Mouse (Mus musculus) liver, embryonic 14.5 days (tissue): ENCODE measurements around the gene Fcna. TPM values are rescaled to one million over a fixed set of nuclear protein-coding genes. Genes with fewer than 3 reads are reported as not detected.
A peak's percentile ranks its signal among the peaks of the same experiment; 100 is the strongest.

Source experiments
- ATAC-seq: fragments of 200-750 bp; cut with Nextera tagmentation; 2 replicates; pipeline ENCODE4 v1.8.0; 2017; ENCODE audit warnings: moderate number of reproducible peaks, mild to moderate bottlenecking, moderate library complexity; ENCODE audit not compliant: insufficient read depth
- DNase-seq, 3 experiments: peaks; one replicate each; pipeline ENCODE4 v3.0.0-alpha.2; 2012 to 2013; ENCODE audit warnings: low read depth in 3 of 3, low spot score in 3 of 3
- H3K27ac ChIP-seq: fragments of 300-500 bp; sonication (generic); 2 replicates; pipeline ENCODE4 v1.5.1; 2014; ENCODE audit warnings: moderate library complexity, mild to moderate bottlenecking, control low read depth, inconsistent platforms
- H3K27me3 ChIP-seq: fragments of 300-500 bp; sonication (generic); 2 replicates; pipeline ENCODE4 v1.6.1; 2014; ENCODE audit warnings: mild to moderate bottlenecking, low read length, moderate library complexity; ENCODE audit not compliant: control insufficient read depth, insufficient read depth
- H3K36me3 ChIP-seq: fragments of 300-500 bp; sonication (generic); replicated peaks from 2 replicates; pipeline ENCODE4 v1.6.1; 2014; ENCODE audit warnings: low read depth; ENCODE audit not compliant: control insufficient read depth, insufficient read depth
- H3K4me1 ChIP-seq, 2 experiments: fragments of 200-500 bp in 1 of 2; fragments of 300-500 bp in 1 of 2; sonication (generic) in 1 of 2; replicated peaks; 2 replicates each; pipeline ENCODE4 v1.6.1; 2012 to 2014; ENCODE audit warnings: antibody characterized with exemption in 1 of 2, inconsistent platforms in 1 of 2, low read length in 1 of 2; ENCODE audit not compliant: control insufficient read depth in 2 of 2, insufficient read depth in 2 of 2
- H3K4me2 ChIP-seq: fragments of 300-500 bp; sonication (generic); 2 replicates; pipeline ENCODE4 v1.6.1; 2014; ENCODE audit warnings: low read depth, mild to moderate bottlenecking, control low read depth, moderate library complexity
- H3K4me3 ChIP-seq, 2 experiments: fragments of 200-500 bp in 1 of 2; fragments of 300-500 bp in 1 of 2; sonication (generic) in 1 of 2; 2 replicates each; pipeline ENCODE4 v1.5.1; 2012 to 2014; ENCODE audit warnings: low read depth in 2 of 2, low read length in 2 of 2, mild to moderate bottlenecking in 2 of 2, control low read depth in 1 of 2, inconsistent platforms in 1 of 2, moderate library complexity in 1 of 2; ENCODE audit not compliant: insufficient read depth in 1 of 2
- H3K9ac ChIP-seq: fragments of 300-500 bp; sonication (generic); replicated peaks from 2 replicates; pipeline ENCODE4 v1.6.1; 2014; ENCODE audit warnings: mild to moderate bottlenecking, control low read depth, moderate library complexity
- H3K9me3 ChIP-seq: fragments of 300-500 bp; sonication (generic); 2 replicates; pipeline ENCODE4 v1.6.1; 2016; ENCODE audit warnings: low read length, mixed read lengths; ENCODE audit not compliant: control insufficient read depth
- CTCF ChIP-seq: IDR thresholded peaks from 2 replicates; pipeline ENCODE4 v1.5.1; 2016; ENCODE audit warnings: antibody characterized with exemption, low read depth, control low read depth
- EP300 ChIP-seq: IDR thresholded peaks from 2 replicates; pipeline ENCODE4 v1.6.1; 2016; ENCODE audit warnings: antibody characterized with exemption, low read depth
- WGBS: fragments of 180-500 bp; shearing (Covaris S2); extraction: QIAGEN DNeasy Blood & Tissue Kit; methylation state at CpG from one replicate; pipeline ENCODE4 v1.1.7; 2014; ENCODE audit not compliant: insufficient replicate concordance; 5-methylcytosine and 5-hydroxymethylcytosine counted together
- polyA plus RNA-seq, 2 experiments: library from polyadenylated mRNA; depleted of rRNA in 1 of 2; stranded (reverse) in 1 of 2; unstranded in 1 of 2; fragments of >200 nt; fragmentation: Nextera tagmentation in 1 of 2; extraction: Ambion mirVana in 1 of 2; gene quantifications; 2 replicates each; pipeline versions ENCODE4 v1.2.1 to v1.2.3; 2012 to 2014

Gene Fcna
- polyA plus RNA-seq, 2 experiments, result 23.4 to 47.1 TPM

- Histone ChIP-seq H3K9me3 (no peaks in the 10 kb centered on the region), H3K27me3 (peaks cover 30% of the 10 kb centered on the region), H3K36me3 (peaks cover 7% of the 10 kb centered on the region), H3K9ac (no peak overlapping the region), H3K27ac (no peak overlapping the region), H3K4me2 (no peak overlapping the region), H3K4me3 (no peak overlapping the region), H3K4me1 (0 out of 4 replicates have a peak, but pooled peaks cover 0 to 2% of the 10 kb centered on the region in 2 experiments)
- DNase-seq, result no peak
- TF ChIP-seq EP300 (no peak), CTCF (no peak)
- WGBS, result 64% methylated on average over 6 of the region's 6 CpGs
- ATAC-seq, result no peak
These were observed 44.7 kb downstream of the Fcna start for GRCm38 (mm10) chr2:25583120-25583481.

- H3K4me3 ChIP-seq, result no peak overlapping the region
- ATAC-seq (no peak), DNase-seq (no peak)
- no peak overlapping the region for H3K9ac ChIP-seq
- 37% methylated on average over 12 of the region's 12 CpGs for WGBS
- no peak overlapping the region for H3K27ac ChIP-seq
- H3K9me3 ChIP-seq, result no peaks in the 10 kb centered on the region
- peaks cover 36% of the 10 kb centered on the region for H3K27me3 ChIP-seq
- TF ChIP-seq CTCF (no peak), EP300 (no peak)
- 0 out of 4 replicates have a peak, but pooled peaks cover 0 to 2% of the 10 kb centered on the region in 2 experiments for H3K4me1 ChIP-seq
- no peak overlapping the region for H3K4me2 ChIP-seq
- peaks cover 7% of the 10 kb centered on the region for H3K36me3 ChIP-seq
These were observed 45.2 kb downstream of the Fcna start for GRCm38 (mm10) chr2:25582466-25583119.

GRCm38 (mm10) chr2:25581901-25582301 is 45.9 kb downstream of the Fcna start:
- Histone ChIP-seq H3K27me3 (peaks cover 42% of the 10 kb centered on the region), H3K4me1 (0 out of 4 replicates have a peak, but pooled peaks cover 0 to 2% of the 10 kb centered on the region in 2 experiments), H3K36me3 (peaks cover 7% of the 10 kb centered on the region), H3K4me3 (no peak overlapping the region), H3K4me2 (no peak overlapping the region), H3K9ac (no peak overlapping the region), H3K9me3 (no peaks in the 10 kb centered on the region), H3K27ac (no peak overlapping the region)
- 10% methylated on average over 6 of the region's 6 CpGs for WGBS
- DNase-seq (no peak), ATAC-seq (0 out of 2 replicates have a peak, but pooled peaks have one; percentile 4)
- TF ChIP-seq EP300, result no peak
- no peak for TF ChIP-seq CTCF

- Histone ChIP-seq H3K4me2 (peak within 1 kb of the TSS; percentile 50), H3K4me1 (0 out of 4 replicates have a peak, but pooled peaks cover 0 to 2% of the 10 kb centered on the region in 2 experiments), H3K36me3 (peaks cover 7% of the 10 kb centered on the region), H3K9me3 (no peaks in the 10 kb centered on the region), H3K27ac (no peak within 1 kb of the TSS), H3K27me3 (peaks cover 48% of the 10 kb centered on the region), H3K9ac (no peak within 1 kb of the TSS), H3K4me3 (peak within 1 kb of the TSS in 1 of 2 experiments; percentile 21; a peak in 2 of 4 replicates)
- DNase-seq, result peak in 1 of 3 experiments; percentile 47
- ATAC-seq, result peak; percentile 67
- WGBS, result 5% methylated on average over 19 of the region's 19 CpGs
- peak; percentile 94 for TF ChIP-seq CTCF
- no peak for TF ChIP-seq EP300
These were observed 46.5 kb downstream of the Fcna start, which contains the start of gene Ajm1 for GRCm38 (mm10) chr2:25581294-25581864. Gene Ajm1 (minus strand): TSS chr2:25581757.

GRCm38 (mm10) chr2:25580621-25581101 is 47.2 kb downstream of the Fcna start:
- peaks cover 55% of the 10 kb centered on the region for H3K27me3 ChIP-seq
- no peak overlapping the region for H3K9ac ChIP-seq
- DNase-seq (no peak), ATAC-seq (no peak)
- no peak overlapping the region for H3K4me2 ChIP-seq
- peaks cover 0 to 5% of the 10 kb centered on the region in 2 experiments; a peak in 1 of 4 replicates for H3K4me1 ChIP-seq
- TF ChIP-seq EP300 (no peak), CTCF (no peak)
- H3K9me3 ChIP-seq, result no peaks in the 10 kb centered on the region
- 27% methylated on average over 6 of the region's 6 CpGs for WGBS
- H3K36me3 ChIP-seq, result peaks cover 7% of the 10 kb centered on the region
- no peak overlapping the region for H3K27ac ChIP-seq
- no peak overlapping the region for H3K4me3 ChIP-seq
